Mouse (Mus musculus): Measurements from ENCODE around the gene Gab2. TPM values are rescaled to one million over a fixed set of nuclear protein-coding genes. Genes with fewer than 3 reads are reported as not detected.

Gab2 gene
- polyA plus RNA-seq, 1 experiment from 2014 or later: 10.1 TPM

DNA sequence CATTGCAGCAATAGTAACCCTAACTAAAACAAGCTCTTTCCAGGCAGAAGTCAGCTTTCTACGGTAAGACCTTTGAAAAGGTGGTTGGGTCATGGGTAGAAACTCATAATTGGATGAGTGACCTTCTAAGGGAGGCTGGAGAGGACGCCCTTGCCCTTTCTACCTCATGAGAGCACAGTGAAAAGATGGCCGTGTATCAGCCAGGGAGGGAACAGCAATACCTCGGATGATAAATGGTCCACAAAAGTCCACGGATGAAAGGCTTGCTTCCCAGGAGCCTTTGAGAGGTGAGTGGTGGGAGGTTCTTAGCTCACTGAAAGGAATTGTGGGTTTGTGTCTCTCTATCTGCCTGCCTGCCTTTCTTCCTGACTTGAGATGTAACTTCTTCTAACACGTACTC lies 272.0 kb downstream of the Gab2 start:
- Histone ChIP-seq H3K27me3 (replicated peaks; ENCODE audit: control insufficient read depth, insufficient read depth, low read length) (no peaks in the 10 kb centered on the region), H3K36me3 (ENCODE audit: control insufficient read depth, insufficient read depth, low read length) (no peaks in the 10 kb centered on the region), H3K4me1 (ENCODE audit: control insufficient read depth, insufficient read depth, low read length) (no peaks in the 10 kb centered on the region), H3K4me3 (ENCODE audit: low read depth, low read length) (no peak overlapping the region), H3K9ac (ENCODE audit: low read length) (no peak overlapping the region), H3K9me3 (replicated peaks; ENCODE audit: control insufficient read depth, low read length) (no peaks in the 10 kb centered on the region), H3K27ac (ENCODE audit: low read depth, low read length) (no peak overlapping the region), H3K4me2 (ENCODE audit: low read length) (no peak overlapping the region)
- WGBS: 84% methylated on average over 6 of the region's 6 CpGs
- ATAC-seq (no peak), DNase-seq (ENCODE audit: low spot score) (no peak)

DNA sequence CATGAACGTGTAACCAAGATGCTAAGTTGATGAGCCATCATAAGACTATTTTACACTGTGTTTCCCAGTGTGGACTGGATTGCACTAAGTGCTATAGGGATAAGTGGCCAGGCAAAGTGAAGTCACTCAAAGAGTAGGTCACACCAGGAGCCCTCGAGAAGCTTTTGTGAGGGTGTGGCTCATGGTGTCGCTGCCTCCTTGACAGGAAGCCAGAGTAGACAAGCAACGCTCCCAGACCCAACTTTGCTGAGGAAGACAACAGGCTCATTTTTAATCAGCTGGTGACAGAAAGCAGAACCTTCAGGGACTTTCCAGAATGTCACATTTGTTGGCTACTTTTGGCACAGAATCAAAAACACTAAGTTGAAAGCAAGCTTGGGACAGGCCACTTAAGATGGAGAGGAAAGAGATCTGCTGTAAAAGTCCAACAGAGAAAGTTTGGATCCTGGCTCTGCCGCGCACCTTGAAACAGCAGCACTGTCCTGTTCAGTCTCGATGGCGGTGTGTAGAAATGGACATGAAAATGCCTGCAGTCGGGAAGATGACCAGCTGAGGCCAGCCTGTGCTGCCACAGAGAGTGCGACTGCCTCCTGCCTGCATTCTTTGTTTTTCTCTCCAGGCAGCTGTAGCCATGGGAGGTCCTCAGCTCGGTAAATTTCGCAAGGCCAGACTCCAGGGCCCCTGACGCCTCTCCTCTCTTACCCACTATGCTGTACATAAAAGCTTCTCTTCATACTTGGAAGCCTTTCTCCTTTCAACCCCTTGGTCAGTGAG lies 273.9 kb downstream of the Gab2 start:
- Histone ChIP-seq H3K9ac (ENCODE audit: low read length) (no peak overlapping the region), H3K36me3 (ENCODE audit: control insufficient read depth, insufficient read depth, low read length) (no peaks in the 10 kb centered on the region), H3K9me3 (replicated peaks; ENCODE audit: control insufficient read depth, low read length) (no peaks in the 10 kb centered on the region), H3K4me1 (ENCODE audit: control insufficient read depth, insufficient read depth, low read length) (no peaks in the 10 kb centered on the region), H3K4me2 (ENCODE audit: low read length) (no peak overlapping the region), H3K27me3 (replicated peaks; ENCODE audit: control insufficient read depth, insufficient read depth, low read length) (no peaks in the 10 kb centered on the region), H3K4me3 (ENCODE audit: low read depth, low read length) (no peak overlapping the region), H3K27ac (ENCODE audit: low read depth, low read length) (no peak overlapping the region)
- no peak for DNase-seq (ENCODE audit: low spot score)
- ATAC-seq: no peak
- 44% methylated on average over 13 of the region's 13 CpGs for WGBS

DNA sequence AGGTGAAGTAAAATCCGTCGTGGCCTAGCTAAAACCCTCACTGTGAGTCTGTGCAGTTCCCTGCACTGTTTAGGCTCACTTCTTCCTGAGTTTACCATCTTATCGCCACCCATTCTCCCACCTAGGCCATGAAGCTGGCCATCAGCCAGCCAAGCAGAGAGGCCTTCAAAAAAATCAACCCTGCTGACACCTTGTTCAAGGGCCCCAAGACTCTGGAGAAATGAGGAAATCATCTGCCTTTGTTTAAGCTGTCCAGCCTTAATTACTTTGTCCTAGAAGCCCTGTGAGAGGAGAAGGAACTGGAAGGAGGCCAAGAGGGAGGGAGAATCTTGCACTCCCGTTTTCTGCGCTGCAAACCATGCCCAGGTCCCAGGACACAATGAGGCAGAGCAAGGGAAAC lies 274.9 kb downstream of the Gab2 start:
- DNase-seq (ENCODE audit: low spot score) (no peak), ATAC-seq (no peak)
- Histone ChIP-seq H3K9ac (ENCODE audit: low read length) (no peak overlapping the region), H3K27me3 (replicated peaks; ENCODE audit: control insufficient read depth, insufficient read depth, low read length) (no peaks in the 10 kb centered on the region), H3K4me2 (ENCODE audit: low read length) (no peak overlapping the region), H3K4me3 (ENCODE audit: low read depth, low read length) (no peak overlapping the region), H3K36me3 (ENCODE audit: control insufficient read depth, insufficient read depth, low read length) (no peaks in the 10 kb centered on the region), H3K27ac (ENCODE audit: low read depth, low read length) (no peak overlapping the region), H3K9me3 (replicated peaks; ENCODE audit: control insufficient read depth, low read length) (no peaks in the 10 kb centered on the region), H3K4me1 (ENCODE audit: control insufficient read depth, insufficient read depth, low read length) (no peaks in the 10 kb centered on the region)
- WGBS: 63% methylated on average over 5 of the region's 5 CpGs

DNA sequence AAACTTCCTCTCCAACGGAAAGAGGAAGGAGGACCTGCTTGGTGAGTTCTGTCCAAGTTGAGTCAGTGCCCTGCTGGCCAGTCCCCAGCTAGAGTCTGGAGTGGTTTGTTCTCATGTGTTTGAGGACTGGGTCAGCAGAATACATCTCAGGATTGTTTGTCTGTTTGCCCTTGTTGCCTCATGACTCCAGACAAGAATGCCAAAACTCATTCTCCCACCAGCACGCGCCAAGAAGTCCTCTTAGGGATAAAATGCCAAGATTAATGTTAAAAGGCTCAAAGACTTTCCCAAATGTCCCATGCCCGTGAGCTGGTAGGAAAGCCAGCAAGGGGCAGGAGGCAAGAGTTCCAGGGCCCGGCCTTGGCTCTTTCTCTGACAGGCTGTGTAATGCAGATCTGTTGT lies 275.5 kb downstream of the Gab2 start:
- Histone ChIP-seq H3K9me3 (replicated peaks; ENCODE audit: control insufficient read depth, low read length) (no peaks in the 10 kb centered on the region), H3K27ac (ENCODE audit: low read depth, low read length) (no peak overlapping the region), H3K36me3 (ENCODE audit: control insufficient read depth, insufficient read depth, low read length) (no peaks in the 10 kb centered on the region), H3K9ac (ENCODE audit: low read length) (no peak overlapping the region), H3K27me3 (replicated peaks; ENCODE audit: control insufficient read depth, insufficient read depth, low read length) (no peaks in the 10 kb centered on the region), H3K4me2 (ENCODE audit: low read length) (no peak overlapping the region), H3K4me3 (ENCODE audit: low read depth, low read length) (no peak overlapping the region), H3K4me1 (ENCODE audit: control insufficient read depth, insufficient read depth, low read length) (no peaks in the 10 kb centered on the region)
- DNase-seq (ENCODE audit: low spot score) (no peak), ATAC-seq (no peak)
- WGBS: 85% methylated on average over 5 of the region's 5 CpGs

DNA sequence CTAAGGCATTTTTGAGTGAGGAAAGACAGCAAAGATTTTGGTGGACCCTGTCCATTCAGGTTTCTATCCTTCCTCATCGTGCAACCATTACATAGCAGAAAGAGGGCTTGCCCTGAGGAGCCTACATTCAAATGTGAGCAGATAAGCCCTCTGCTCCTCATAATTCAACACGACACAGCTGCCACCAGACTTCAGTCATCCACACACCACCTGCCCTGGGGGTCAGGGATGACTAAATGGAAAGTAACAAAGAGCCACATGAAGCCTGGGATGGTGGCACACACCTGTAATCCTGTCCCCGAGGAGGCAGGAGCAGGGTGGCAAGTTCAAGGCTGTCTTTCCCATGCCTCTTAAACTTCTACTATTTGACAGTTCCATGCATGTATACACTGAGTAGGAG lies 276.5 kb downstream of the Gab2 start:
- no peak overlapping the region for H3K27ac ChIP-seq (ENCODE audit: low read depth, low read length)
- H3K4me2 ChIP-seq (ENCODE audit: low read length): no peak overlapping the region
- no peaks in the 10 kb centered on the region for H3K4me1 ChIP-seq (ENCODE audit: control insufficient read depth, insufficient read depth, low read length)
- H3K27me3 ChIP-seq (replicated peaks; ENCODE audit: control insufficient read depth, insufficient read depth, low read length): no peaks in the 10 kb centered on the region
- ATAC-seq (no peak), DNase-seq (ENCODE audit: low spot score) (no peak)
- no peak overlapping the region for H3K4me3 ChIP-seq (ENCODE audit: low read depth, low read length)
- WGBS: 88% methylated on average over 3 of the region's 3 CpGs
- no peaks in the 10 kb centered on the region for H3K36me3 ChIP-seq (ENCODE audit: control insufficient read depth, insufficient read depth, low read length)
- no peaks in the 10 kb centered on the region for H3K9me3 ChIP-seq (replicated peaks; ENCODE audit: control insufficient read depth, low read length)
- H3K9ac ChIP-seq (ENCODE audit: low read length): no peak overlapping the region

DNA sequence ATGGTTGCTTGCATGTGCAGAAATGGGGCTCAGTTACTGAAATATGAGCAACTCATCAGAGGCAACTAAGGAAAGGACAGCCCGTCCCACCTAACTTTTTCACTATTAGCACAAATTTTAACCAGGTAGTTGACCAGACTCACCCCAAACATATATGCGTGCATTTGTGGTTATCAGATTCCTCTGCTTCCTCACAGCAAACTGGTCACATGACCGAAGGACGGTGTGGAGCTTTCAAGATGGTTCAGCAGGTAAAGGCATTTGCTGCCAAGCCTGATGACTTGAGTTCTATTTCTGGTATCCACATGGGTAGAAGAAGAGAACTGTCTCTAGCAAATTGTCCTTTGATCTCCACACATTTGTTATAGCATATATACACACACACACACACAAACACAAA lies 277.0 kb downstream of the Gab2 start:
- H3K4me3 ChIP-seq (ENCODE audit: low read depth, low read length): no peak overlapping the region
- no peaks in the 10 kb centered on the region for H3K36me3 ChIP-seq (ENCODE audit: control insufficient read depth, insufficient read depth, low read length)
- no peaks in the 10 kb centered on the region for H3K9me3 ChIP-seq (replicated peaks; ENCODE audit: control insufficient read depth, low read length)
- ATAC-seq (no peak), DNase-seq (ENCODE audit: low spot score) (no peak)
- no peak overlapping the region for H3K4me2 ChIP-seq (ENCODE audit: low read length)
- no peaks in the 10 kb centered on the region for H3K27me3 ChIP-seq (replicated peaks; ENCODE audit: control insufficient read depth, insufficient read depth, low read length)
- no peak overlapping the region for H3K9ac ChIP-seq (ENCODE audit: low read length)
- no peak overlapping the region for H3K27ac ChIP-seq (ENCODE audit: low read depth, low read length)
- 97% methylated on average over 4 of the region's 4 CpGs for WGBS
- H3K4me1 ChIP-seq (ENCODE audit: control insufficient read depth, insufficient read depth, low read length): no peaks in the 10 kb centered on the region

Other genes starting within 250 kb of the Gab2 start
- 22.3 and 25.7 TPM in 2 replicates for gene Nars2, start 130.1 kb upstream of the Gab2 start, polyA plus RNA-seq (2014; fragmentation: Nextera tagmentation; extraction: Ambion mirVana)

Measured in forebrain, embryonic 14.5 days (tissue).